Mouse (Mus musculus) retina, embryonic 14.5 days (tissue): ENCODE results near the gene Cnbp.

Experiments
- DNase-seq: peaks from one replicate; pipeline ENCODE4 v3.0.0-alpha.2; 2015; ENCODE audit warnings: low spot score

Cnbp gene

DNA sequence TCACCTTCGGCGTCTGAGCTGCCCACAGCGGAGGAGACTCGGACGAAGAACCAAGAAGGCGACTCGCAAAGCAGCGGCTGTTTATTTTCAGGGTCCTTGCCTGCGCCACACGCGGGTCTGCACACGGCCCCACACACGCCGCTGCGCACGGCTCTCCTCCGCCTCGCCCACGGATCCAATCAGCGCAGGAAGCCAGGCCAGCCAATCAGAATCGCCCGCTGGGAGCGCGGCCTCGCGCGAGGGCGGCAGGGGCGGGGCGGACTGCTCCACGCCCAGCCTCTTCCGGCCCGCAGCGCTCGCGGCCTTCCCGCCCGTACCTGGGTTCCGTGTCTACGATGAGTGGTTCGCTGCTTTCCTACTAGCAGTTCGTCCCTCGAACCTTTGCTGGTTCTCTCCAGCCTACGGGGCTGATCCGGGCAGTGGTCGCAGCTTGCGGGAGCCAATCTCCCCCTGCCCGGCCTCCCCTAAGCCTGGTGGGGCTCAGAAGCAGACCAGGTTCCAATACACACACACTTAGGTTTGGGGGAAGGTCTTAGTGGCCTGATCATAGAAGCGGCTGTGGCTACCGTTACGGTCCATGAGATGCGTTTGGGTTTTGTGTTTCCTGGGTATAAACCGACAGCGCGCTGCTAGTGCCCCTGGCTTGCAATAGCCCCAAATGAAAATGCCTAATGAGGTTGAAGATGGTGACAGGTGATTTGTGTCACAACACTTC, at the start of gene Cnbp:
Cnbp (minus strand) TSS at position 207 of the 715 bp plus-strand sequence.
- peak; percentile 98 for DNase-seq

GRCm38 (mm10) chr6:87898028-87898427, 47.1 kb upstream of the Cnbp start:
- no peak for DNase-seq

DNA sequence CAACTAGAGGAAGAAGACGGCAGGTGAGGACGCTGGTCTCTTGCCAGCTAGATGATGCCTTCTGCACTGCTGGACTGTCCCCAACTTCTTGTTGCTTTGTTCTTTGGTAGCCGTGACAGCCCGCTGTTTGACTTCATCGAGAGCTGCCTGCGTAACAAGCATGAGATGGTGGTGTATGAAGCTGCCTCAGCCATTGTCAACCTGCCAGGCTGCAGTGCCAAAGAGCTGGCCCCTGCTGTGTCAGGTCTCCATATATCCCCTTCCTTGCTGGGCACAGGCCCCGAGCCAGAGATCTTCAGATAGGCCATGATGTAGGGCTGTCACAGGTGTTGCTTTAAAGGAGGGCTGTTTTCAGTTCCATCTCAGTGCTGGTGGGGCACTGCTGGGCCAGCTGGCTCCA, 43.0 kb upstream of the Cnbp start:
- DNase-seq = no peak

DNA sequence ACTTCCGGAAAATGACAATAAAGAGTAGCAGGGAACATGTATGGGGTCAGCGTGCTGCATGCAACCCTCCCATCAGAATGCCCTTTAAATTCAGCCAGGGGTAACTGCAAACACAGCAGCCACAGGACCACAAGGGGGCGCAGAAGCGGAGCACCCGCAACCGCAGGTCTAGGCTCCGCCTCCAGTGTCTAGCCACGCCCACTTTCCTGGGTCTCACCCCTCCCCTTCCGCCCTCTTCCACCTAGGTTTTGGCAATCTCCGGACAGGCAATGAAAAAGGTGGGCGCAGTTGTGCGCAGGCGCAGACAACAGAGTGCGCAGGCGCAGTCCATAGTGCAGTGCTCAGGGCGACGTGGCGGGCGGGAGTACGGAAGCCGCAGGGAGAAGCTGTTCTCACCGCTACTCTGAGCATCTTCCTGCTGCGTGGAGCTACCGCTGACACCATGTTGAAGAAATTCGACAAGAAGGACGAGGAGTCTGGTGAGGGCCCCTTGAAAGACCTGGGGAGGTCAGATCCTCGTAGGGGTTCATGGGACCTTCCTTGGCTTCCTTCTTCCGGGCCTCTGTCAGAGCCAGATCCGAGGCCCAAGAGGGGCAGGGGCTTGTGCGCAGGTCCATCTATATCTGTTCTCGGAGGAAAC, 36.8 kb upstream of the Cnbp start, which contains the start of gene Copg1:
Copg1 (plus strand) TSS at position 221 of the 640 bp plus-strand sequence.
- DNase-seq = peak; percentile 100

GRCm38 (mm10) chr6:87886721-87887120, 35.8 kb upstream of the Cnbp start:
- no peak for DNase-seq

DNA sequence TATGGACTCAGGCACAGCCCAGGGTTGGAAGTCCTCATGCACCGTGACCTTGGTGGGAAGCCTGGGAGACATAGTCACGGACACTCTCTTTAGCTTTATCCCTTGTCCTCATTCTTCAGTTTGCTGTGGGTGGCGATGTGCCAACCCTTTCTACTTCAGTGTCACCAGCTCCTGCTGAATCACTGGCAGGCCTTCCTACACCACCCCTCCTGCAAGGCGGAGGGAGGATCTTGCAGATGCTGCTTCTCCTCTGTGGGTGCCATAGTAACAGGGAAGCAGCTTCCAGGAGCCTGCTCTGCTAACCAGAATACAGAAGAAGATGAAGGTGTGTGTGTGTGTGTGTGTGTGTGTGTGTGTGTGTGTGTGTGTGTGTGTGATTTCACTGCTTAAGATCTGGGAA, 31.9 kb upstream of the Cnbp start:
- no peak for DNase-seq

DNA sequence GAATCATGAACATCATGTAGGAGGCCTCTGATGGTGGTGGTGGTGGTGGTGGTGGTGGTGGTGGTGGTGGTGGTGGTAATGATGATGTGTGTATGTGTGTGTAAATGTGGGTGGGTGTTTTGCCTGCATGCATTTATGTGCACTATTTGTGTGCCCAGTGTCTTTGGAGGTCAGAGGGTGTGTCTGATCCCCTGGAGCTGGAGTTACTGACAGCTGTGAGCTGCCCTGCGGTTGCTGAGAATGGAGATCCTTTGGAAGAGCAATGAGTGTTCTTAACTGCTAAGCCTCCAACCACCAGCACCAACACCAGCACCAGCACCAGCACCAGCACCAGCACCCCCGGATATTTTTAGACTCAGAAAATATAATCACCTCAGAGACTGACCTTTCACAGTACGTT, 31.3 kb upstream of the Cnbp start:
- no peak for DNase-seq

GRCm38 (mm10) chr6:87879628-87880027, 28.7 kb upstream of the Cnbp start:
- DNase-seq = no peak

DNA sequence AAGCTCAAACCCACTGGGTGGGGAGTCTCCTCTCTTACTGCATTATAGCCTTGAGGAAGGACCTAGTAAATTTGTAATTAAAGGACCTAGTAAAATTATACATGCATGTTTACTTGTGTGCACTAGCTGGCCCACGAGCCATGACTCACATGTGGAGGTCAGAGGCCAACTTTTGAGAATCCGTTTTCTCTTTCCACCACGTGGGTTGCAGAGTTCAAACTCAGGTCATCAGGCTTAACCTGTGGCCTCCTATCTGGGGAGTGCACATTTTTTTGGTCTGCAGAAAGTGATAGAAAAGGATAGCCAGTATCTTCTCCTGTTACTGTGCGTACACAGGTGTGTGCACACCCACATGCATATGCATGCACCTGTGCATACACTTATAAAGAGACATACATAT, 28.1 kb upstream of the Cnbp start:
- no peak for DNase-seq

DNA sequence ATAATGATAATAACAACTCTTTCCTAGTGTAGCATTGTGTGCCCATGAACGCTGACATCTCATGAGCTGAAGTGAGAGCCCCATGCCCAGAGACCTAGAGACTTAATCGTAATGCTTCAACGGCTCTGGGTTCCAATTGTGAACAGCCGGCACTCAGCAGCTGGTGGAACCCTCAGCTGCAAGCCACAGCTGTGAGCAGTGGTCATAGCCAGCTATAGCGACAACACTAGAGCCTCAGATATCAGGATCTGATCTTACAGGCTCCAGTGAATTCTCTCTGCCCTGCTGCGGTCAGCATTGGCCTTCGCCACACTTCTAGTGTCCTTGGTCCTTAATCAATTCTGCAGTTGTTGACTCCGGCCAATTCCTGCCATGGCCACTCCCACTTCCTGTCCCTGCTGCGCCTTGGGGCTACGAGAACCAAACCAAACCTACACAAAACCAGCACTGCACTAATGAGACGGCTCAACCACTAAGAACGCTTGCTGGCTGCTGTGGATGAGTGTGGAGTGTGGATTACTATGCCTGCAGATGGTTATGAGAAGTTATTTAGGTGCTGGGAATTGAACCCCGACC, 25.2 kb upstream of the Cnbp start:
- no peak for DNase-seq

GRCm38 (mm10) chr6:87875562-87875961, 24.7 kb upstream of the Cnbp start:
- DNase-seq = no peak

- no peak for DNase-seq
Measured at GRCm38 (mm10) chr6:87875083-87875482, 24.2 kb upstream of the Cnbp start.

GRCm38 (mm10) chr6:87873963-87874362, 23.1 kb upstream of the Cnbp start:
- no peak for DNase-seq

DNA sequence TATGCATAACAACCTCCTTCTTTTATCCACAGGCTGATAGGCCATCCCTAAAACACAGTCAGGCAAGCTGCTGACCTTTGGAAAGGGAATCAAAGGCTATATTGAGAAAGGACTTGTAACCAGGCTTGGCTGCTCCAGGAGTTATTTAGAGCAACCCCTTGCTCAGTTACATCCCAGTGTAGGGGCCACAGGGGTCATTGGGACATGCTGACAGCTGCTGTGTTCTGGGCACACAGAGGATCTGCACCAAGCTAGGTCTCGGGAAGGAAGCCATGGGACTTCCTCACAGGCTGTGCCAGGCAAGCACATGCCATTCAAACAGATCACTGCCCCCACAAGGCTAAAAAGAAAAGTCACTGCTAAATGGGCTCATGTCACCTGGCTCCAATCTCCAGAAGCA, 22.2 kb upstream of the Cnbp start:
- DNase-seq = no peak

DNA sequence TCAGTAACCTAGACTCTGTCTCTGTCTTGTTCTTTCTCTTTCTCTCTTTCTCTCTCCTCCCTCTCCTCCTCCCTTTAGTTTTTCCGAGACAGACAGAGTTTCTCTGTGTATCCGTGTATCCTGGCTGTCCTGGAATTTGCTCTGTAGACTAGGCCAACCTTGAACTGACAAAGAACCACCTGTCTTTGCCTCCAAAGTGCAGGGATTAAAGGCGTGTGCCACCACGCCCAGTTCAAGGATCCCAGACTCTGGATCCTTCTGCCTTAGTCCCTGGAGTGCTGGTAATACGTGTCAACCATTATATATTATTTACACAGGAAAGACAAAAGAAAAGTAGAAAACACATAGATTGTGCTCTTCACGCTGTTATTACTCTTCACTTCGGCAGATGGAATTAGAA, 20.3 kb upstream of the Cnbp start:
- no peak for DNase-seq

- DNase-seq = no peak
Measured at GRCm38 (mm10) chr6:87870440-87870839, 19.5 kb upstream of the Cnbp start.

DNA sequence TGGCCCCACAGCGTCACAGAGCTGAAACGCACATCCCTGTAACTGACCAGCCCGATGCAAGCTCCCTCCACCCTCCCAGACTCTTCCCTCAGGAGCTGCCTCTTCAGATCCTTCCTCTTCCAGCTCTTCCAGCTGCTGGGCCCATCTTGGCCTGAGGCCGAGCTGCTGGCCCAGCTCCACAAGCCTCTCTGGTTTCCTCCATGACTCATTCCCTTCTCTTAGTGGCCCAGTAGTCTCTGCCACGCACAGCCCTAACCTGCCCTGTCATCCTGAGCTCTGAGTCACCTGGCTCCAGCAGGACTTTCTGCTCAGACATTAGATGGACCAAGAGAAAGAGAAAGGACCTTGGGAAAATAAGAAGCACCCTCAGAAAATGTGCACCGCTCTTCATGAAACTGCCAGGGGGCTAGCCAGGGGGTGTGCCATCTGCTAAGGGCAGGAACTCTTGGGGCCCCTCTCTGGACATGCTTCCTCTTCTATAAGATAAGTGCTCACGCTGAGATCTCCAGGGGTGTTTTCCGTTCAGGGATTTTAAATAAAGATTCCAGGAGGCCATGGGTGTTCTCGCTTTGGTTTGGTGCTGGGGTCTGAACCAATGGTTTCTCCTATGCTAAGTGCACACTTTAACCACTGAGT, 18.1 kb upstream of the Cnbp start:
- DNase-seq = no peak

DNA sequence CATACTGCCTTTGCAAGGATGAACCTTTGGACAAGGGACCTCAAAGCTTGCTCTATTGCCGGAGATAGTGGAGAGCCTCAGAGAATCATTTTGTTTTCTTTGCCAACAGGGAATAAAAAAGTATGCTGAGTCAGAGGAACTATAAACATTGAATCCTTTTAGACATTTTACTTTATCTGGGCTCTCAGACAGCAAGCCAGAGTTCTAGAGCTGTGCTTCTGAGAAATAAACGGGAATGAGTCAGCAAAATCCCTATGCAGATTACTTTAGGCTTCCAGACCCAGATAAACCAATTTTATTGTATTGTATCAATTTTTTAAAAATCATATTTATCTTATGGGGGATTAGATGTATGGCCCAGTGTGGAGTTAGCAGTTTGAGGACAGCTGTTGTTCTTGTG, 16.4 kb upstream of the Cnbp start:
- no peak for DNase-seq

- no peak for DNase-seq
Measured at GRCm38 (mm10) chr6:87866211-87866610, 15.3 kb upstream of the Cnbp start.

- no peak for DNase-seq
Measured at GRCm38 (mm10) chr6:87857071-87857470, 6.2 kb upstream of the Cnbp start.

- DNase-seq = no peak
Measured at GRCm38 (mm10) chr6:87853446-87853845, 2.5 kb upstream of the Cnbp start.

DNA sequence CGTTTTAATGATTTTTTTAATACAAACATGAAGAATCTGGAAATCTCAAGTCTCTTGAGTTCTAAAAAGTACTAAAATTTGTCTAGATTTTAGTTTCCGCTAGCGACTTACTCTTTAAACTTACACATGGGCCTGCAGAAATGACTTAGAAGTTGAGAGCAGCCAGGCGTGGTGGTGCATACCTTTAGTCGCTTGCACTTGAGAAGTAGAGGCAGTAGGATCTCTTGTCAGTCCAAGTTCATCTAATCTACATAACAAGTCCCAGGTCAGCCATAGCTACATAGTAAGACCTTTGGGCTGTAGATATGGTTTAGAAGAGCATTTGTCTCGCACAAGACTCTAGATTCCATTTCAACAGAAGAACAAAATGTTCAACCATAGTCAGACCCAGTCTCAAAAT, 965 bp upstream of the Cnbp start:
- DNase-seq = no peak
